Mouse (Mus musculus) NIH3T3 (cell line): ENCODE measurements around the gene Cd207.

Experiments
- DNase-seq: peaks from one replicate; pipeline ENCODE4 v3.0.0-alpha.2; 2012; ENCODE audit warnings: low read depth

Gene Cd207

DNA sequence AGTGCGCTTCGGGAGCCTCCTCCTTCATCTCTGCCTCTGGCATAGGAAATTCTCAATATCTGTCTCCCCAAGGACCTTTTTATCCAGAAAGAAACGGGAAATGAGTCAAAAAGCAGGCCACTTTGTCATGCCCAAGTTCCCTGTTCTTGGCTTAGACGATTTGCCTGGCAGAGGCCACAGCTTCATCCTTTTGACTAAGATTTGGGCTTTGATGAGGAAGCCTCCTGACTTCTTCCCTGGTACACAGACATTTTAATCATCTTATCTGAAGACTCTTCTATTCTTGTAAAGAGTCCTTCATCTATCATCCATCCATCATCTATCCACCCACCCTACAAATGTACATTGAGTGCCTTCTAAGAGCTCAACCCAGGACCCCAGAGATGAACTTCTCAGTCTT lies at the start of gene Cd207:
Gene Cd207 (minus strand): TSS at position 101 of the 400 bp plus-strand sequence.
- DNase-seq = no peak

DNA sequence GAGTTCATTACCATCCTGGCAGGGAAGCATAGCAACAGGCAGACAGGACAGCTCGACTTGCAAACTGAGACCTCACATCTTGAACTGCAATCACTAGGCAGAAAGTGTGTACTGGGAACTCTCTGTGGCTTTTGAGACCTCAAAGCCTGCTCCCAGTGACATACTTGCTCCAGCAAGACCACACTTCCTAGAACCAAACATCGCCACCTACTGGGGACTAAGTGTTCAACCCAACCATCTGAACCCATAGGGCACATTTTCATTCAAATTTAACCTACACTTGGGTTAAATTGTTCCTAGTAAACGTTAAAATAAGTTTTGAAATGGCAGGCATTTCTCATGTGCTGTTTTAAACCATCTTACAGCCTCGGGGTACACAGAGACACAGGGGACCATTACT lies 49.5 kb upstream of the Cd207 start:
- peak; percentile 33 for DNase-seq

DNA sequence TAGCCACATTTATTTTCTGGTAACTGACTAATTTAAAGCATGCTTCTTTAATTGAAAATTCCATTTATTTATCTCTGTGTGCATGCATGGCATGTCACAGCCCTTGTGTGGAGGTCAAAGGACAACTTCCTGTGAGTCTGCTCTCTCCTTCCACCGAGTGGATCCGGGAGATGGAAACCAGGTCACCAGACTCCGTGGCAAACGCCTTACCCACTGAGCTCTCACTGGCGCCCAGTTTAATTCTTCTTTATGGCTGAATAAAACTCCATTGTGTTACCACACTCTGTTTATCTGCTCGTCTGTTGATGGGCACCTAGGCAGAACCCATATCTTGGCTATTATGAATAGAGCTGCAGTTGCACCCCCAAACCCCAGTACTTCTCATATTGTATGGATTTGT lies 44.9 kb upstream of the Cd207 start:
- no peak for DNase-seq

DNA sequence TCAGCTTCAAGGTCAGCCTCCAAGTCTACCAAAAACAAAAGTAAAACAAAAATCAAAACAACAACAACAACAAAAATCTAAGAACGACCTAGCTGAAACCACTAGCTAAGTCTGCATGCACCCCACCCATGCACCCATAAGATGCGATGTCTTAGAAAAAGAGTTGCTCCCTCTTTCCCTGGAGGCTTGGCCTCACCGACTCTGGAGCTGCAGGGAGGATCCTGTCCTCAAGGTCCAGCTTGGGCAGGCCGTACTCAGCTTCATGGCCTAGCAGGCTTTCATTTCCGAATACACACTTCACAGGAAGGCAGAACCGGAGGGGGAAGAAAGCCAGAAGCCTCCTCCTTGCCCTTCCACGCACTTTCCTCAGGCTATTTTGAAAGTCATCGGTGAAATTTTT lies 39.4 kb upstream of the Cd207 start:
- DNase-seq = no peak

DNA sequence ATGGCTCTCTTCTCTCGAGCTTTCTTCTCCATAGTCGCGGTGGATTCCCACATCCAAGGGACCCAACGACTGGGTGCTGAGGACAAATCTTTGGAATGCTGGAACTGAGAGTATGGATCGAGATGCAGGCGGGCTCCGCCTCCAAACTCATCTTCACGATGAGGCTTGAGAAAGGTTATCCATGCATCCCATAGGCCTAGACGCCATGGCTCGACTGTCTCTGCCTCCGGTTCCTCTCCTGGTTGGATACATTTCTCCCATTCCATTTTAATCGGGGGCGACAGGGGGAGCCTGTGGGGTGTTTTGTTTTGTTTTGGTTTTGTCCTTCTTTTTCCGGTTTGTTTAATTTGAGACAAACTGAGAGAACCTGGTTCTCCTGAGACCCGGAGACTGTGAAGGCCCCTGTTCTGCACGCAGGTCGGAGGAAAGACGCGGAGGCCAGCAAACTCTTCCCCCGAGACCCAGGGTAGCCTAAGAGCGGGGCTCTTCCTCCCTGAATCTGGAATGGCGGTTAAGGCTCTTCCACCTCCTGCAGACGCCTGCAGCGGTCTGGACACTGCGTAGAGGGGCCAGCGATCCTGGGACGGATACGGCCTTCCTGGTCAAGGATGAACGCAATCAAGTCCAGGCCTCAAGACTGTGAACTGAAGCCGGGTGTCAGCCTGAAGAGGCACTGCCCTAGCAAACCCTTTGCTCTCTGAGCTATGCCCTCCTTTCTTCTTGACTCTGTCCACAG lies 38.0 kb upstream of the Cd207 start:
- DNase-seq = no peak

DNA sequence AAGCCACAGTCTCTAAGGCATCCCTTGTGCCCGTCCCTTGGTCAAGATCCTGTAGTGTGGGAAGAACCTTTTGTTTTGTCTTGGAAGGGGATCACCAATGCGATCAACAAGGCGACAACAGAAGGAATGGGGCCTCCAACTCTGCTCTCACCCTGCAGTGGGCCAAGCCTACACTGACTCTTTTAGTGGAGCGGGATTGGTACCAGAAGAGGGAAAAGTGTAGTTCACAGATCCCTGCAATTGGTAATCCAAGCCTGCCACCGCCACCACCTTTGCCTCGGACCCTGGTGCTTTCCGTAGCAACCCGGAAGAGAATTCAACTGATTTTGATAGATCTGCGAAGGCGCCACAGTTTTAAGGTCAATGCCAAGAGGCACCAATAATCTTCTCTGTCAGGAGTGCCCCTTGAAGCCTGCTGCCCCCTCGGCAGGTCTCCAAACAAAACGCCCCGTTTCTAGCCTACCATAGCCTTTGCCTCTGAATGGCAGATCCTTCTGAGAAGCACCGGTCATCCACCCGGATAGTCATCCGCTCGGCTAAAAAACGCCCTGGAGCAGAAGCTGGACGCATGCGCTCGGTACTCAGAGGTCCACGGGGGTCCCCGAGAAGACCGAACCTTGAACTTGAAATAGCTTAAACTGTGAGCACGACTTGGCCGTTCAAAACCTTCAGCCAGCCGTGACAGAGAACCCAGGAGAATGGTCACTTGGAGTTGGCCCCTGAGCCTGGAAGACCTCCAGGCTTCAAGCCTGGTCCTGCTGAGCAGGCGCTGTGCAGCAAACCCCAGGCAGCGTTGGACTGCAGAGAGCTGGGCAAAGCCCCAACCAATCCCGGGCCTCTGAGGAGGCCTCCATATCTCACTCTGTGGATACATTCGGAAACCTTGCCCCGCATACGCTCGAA lies 36.8 kb upstream of the Cd207 start:
- no peak for DNase-seq

DNA sequence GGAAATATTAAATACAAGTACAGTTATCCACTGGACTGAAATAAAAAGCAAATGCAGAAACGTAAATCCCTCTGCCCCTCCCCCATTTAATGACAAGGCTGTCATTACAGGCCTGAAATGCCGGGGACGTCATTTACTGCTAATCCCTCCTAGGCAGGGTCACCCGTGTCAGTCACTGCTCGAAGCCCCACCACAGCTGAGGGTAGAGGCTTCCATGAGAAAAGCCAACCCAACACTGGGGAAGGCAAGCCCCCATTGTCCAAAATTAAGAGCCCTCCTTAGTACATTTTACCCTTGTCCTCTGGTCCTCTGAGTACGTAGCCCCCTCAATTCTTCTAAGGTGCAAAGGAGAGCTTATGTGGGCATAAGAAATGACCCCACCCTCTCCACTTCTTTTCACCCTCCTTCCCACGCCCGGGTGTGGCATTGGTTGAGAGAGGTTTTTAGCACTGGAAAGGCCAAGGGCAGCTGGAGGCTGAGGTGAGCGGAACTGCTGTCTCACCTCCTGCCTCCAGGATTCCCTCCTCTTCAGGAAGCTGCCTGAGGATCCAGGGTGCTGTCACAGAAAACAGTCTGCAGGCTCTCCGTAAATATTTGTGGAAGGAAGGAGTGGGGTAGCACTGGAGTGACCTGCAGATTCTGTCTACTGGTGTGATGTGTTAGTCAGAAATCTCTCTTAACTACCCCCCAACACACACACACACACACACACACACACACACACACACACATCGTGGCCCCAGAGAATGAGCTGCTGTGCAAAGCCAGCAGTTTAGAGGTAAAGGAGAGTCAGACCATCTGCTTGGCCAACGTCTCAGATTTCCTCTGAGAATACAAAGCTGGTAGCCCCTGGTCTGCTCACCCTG lies 35.8 kb upstream of the Cd207 start:
- no peak for DNase-seq

DNA sequence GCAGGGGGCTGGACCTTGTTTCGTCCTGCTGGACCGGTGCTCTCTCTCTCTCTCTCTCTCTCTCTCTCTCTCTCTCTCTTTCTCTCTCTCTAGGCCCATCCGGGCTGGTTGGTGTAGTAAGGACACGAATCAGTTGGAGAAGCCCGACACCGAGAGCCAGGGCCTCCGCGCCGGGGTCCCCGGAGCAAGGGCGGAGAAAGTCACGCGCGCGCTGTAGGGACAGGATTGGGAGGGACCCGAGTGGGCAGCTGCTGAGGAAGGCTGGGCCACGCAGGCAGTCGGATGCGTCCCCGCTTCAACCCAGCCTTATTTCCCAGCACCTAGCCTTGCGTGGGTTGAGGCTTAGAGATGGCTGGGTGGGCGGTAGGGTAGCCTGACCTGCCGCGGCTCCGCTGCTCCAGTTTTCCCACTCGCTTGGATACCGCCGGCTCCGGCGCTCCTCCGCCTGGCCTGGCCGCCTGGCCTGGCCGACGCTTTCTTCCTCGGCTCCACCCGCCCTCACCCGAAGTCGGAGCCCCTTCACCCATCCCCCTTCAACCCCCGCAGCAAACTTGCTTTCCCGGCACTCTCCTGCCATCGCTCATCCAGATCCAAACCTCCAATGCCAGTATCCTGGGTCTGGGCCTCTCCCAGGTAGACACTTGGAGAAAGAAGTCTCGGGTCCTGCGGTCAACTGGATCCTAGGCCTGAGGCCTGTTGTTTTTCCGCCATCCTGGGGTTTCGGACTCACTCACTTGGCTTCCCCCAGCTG lies 34.2 kb upstream of the Cd207 start:
- DNase-seq = no peak

DNA sequence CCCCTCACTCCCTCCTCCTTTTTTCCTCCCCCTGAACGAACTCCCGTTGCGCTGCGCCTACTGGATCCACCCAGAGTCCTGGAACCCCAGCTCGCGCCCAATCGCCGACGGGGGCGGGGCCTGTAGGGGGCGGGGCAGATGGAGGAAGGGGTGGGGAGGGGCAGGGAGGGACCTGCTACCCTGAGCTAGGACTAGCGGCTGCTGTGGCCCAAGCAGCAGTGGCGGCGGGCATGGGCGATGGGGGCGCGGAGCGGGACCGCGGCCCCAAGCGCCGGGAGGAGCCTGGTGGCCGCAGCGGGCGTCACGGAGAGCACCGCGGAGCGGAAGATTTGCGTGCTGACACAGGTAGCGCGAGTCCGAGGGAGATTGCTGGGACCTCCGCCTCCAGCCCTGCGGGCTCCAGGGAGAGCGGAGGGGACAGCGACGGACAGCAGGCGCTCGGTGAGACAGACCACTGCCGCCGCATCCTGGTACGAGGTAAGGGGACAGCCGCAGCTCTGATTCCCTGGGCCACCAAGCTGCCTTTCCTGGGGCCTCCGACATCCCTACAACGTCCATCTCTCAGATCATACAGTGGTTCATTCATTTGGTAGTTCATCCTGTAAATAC lies 33.5 kb upstream of the Cd207 start, which contains the start of gene Vax2:
Gene Vax2 (plus strand): TSS at position 198 of the 609 bp plus-strand sequence.
- DNase-seq = peak; percentile 77

DNA sequence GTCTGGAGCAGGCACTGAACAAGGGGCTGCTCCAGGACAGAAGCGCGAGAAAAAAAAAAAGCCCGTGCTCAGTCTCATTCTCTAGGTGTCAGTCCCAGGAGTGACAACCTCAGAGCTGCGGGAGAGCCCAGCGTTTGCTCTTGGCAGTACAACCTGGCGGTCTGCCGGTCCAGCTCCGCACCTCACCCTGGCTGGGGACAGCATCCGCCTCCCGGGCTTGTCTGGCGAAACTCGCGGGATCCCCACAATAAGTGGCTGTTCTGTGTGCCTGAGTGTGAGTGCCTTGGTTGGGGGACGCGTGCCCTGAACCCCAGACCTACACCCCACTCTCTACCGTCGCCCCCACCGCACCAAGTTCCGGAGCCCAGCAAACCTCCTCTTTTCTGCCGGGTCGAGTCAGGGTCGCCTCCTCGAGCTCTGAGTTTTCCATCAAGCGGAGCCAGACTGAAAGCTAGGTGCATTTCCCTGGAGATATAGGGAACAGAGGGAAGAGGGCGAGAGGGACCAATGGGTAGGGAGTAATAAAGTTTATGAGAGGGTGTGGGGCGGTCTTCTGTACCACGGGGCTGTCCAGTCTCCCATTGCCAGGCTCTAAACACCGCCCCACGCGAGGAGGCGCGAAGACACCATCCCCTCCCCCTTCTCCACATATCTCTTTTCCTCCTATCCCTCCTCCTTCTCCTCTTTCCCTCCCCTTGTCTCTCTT lies 32.9 kb upstream of the Cd207 start:
- DNase-seq = no peak

DNA sequence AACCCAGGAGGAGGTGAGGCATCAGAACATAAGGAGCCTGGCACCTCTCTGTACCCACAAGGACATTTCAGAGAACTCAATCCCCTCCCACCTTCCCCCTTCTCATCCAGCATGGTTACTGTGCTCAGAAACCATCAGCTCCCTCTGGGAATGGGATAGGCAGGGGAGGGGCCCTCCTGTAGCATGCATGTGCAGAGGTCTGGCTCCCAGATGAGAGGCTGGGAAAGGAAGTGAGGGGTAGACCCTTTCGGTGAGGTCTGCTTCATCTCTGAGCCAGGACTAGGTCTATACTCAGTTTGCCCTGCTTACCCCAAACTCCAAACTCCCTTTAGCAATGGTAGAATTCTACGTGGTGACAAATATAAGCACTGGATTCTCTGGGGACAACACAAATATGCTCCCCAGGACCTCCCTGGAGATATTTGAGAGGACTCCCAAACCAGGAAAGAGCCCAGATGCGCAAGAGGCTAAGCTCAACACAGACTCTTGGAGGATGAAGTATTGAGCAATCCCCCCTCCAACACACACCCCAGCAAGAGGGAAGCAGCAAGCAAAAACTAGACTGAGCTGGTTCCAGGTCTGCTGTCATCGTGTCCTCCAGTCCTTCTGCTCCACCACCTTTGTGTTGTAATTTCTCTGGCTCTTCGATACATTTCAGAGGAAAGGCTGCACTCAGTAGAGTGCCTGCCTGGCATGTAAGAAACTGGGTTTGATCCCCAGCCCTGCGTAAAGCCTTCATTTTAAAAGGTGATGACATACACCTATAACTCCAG lies 30.3 kb upstream of the Cd207 start:
- peak; percentile 31 for DNase-seq

DNA sequence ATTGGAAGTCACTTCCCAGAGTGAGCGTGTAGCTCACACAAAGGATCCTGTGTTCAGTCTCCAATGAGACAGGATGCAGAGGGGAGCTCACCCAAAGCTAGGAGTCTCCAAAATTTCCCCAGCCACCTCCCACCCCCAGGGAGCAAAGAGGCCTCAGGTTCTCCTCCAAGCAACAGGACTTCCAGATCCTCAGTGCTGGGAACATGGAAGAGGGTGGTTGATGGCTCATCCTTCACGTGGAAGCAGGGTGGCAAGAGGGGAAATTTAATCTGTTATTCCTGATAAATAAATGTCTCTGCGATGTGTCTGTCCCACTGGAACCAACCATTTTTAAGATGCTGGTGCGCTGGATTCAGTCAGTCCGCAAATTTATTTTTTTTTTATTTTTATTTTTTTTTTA lies 27.0 kb upstream of the Cd207 start:
- DNase-seq = no peak

DNA sequence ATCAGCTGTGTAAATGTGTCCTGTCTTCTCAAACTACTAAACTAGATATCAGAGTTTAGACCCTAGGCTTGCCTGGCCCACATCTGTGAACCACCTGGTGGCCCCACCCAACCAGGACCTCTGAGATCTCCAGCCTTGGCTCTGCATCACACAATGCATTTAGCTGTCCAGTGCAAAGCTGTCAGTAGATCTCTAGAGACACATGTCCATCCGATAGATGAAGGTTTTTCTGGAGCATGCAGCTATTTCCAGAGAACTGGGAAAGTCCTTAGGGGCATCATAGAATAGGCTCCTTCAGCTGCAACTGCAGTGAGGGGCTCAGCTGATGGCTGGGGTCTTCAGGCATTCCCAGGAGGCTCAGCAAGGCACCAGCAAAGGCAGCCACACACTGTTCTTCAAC lies 26.6 kb upstream of the Cd207 start:
- no peak for DNase-seq

DNA sequence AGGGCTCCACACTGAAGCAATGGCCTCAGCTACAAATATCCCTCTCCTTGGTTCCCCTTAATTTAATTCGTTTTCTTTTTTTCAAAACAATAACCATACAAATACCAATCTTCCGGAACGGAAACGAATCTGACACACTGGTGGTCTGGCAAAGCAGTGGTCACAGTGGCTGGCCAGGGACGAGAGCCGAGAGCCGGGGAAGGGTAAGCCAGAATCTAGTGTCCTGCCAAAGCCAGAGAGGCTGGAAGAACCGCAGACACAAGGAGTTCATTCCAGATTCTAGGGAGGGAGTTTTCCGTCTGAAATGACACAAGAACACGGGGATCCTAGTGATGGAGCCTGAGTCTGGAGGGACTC lies 26.0 kb upstream of the Cd207 start:
- no peak for DNase-seq

DNA sequence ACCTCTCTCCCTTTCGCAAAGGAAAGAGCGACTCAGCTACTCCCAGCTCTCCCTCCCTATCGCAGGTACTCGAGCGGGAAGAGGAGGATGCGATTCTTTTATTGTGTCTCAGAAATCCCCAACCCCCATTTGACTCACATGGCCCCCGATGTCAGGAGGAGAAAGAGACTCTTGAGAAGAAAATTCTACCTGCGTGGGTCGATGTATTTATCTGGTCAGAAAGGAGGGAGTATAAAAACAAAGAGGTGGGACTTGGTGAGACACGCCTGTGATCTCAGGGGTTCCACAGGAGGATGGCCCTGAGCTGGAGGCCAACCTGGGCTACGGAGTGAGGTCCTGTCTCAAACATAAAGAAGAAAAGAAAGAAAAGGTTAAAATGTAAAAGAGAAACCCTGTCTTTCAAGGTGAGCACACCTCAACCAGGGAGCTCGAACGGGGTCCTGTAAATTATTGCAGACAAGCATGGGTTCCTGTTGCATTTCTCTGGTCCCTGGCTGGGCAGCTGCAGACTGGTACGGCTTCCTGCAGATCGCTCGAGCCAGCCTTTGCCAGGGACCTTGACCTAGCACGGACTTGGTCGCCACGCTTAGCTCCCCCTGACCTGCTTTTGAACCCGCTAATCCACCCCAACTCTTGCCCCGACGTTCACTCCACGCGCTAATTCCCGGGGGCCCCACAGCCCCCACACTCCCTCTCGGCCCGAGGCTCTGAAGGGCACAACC lies 25.5 kb upstream of the Cd207 start:
- no peak for DNase-seq

DNA sequence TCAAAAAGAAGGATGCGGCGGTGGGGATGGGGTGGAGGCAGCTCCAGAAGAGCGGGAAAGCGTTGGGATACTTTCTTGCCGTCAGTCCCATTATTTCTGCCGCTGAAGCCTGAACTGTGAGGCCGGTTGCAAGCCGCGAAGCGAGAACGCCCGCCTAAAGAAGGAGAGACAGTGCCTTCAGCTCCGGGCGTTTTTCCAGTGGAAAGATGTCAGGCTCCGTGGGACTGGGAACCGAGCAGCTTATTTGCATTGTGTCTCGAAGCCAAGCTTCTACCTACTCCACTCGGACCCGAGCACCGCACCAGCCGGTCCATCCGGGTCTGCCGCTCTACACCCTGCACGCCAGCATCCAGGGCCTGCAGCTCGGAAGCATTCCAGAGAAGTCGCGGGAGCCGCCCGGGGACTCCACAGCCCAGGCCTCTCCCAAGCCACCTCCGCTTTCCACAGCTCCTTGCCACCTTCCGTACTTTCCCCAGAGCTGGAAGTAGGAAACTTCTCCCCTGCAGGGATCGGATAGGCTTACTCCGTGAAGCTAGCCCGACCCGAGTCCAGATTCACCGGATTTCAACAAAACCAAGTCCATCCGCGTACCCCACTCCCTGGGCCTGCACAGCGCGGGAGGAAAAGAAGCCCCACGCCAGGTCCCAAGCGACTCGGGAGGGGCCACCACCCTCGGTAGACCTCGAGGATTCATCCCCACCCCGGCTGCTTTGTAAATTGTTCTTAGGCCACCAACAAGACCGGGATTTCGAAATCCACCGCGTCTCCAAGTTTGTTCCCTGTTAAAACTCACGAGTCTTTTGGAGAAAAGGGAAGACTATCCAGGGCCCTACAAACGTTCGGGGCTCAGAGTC lies 24.7 kb upstream of the Cd207 start:
- no peak for DNase-seq

DNA sequence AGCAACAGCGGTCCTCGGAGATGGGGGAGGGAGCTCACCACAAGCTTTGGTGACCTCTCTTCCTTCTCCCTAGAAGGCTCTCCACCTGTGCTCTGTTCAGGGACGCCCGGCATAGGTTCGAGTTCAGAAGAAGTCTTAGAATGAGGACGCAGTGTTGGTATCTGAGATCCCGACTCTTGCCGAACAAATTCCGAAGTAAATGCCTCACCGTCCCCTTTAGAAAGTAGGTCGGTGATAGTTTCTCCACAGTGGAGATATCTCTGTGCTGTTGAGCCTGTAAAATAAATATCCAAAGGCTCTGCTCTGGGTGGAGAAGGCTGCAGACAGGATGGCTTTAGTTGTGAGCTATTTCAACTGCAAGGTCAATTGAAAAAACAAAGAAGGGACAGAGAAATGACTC lies 23.3 kb upstream of the Cd207 start:
- no peak for DNase-seq

DNA sequence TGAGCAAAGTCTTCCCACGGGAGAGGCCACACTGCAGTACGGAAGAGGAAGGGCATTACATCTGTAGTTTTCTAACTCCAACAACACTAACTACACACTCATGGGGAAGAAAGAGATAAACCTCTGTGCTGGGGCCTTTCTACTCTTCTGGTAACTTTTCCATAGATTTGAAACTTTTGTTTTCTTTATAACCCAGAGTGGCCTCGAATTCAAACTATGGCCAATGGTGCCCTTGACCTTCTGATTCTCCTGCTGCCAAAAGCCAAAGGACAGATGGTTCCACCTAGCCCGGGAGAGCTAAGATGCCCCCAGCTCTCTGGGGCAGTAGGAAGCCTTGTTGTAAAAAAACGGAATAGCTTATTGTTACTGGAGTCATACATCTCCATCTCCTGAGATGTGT lies 22.3 kb upstream of the Cd207 start:
- no peak for DNase-seq
